16 mouse cellular contexts compared by ENCODE assay signal in the genomic region with DNA sequence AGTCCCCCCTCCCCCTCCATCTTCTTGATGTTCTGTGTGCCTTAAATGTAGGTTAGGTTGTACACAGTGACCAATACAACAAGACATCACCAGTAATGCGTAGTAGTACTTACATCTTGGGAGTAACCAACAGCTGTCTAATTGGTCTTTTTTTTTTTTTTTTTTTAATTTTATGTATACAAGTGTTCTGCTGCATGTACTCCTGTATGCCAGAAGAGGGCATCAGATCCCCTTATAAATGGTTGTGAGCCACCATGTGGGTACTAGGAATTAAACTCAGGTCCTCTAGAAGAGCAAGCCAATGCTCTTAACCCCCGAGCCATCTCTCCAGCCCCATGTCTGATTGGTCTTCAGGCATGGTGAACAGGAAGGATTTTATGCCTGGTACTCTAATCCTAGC.
"Had no signal": no experiment of that assay in that cellular context is flagged by ENCODE, and none has a peak within 500 bp of the region (broad histone marks: within the 10 kb centered on the region; RNA-seq: fewer than 3 reads in every experiment).

No protein-coding gene starts in this region.

- H3K27ac ChIP-seq: limb, embryonic 10.5 days; liver, embryonic 15.5 days; lung, embryonic 15.5 days; macrophage; midbrain, embryonic 15.5 days had no signal

- H3K9me3 ChIP-seq: limb, embryonic 10.5 days; liver, embryonic 15.5 days; lung, embryonic 15.5 days; megakaryocyte, embryonic 14.5 days; midbrain, embryonic 15.5 days had no signal

- H3K4me3 ChIP-seq: limb, embryonic 10.5 days; liver, embryonic 15.5 days; lung, embryonic 15.5 days; megakaryocyte, embryonic 14.5 days; midbrain, embryonic 15.5 days had no signal

- H3K27me3 ChIP-seq: liver, embryonic 15.5 days; lung, embryonic 15.5 days; megakaryocyte, embryonic 14.5 days; midbrain, embryonic 15.5 days had no signal

- H3K9ac ChIP-seq: liver, embryonic 15.5 days; lung, embryonic 15.5 days; midbrain, embryonic 15.5 days had no signal

- H3K4me2 ChIP-seq: liver, embryonic 11.5 days; liver, embryonic 15.5 days; lung, embryonic 15.5 days; midbrain, embryonic 11.5 days; midbrain, embryonic 15.5 days had no signal

- DNase-seq: kidney, adult 18-20 months; kidney, postnatal 25 days; layer of hippocampus, adult 9-11 months; lung, postnatal 14 days; right cerebral cortex, adult 18-20 months; right cerebral cortex, postnatal 25 days; thymus, adult 18-20 months; thymus, postnatal 14 days had no signal

- H3K4me1 ChIP-seq: limb, embryonic 10.5 days; liver, embryonic 15.5 days; lung, embryonic 15.5 days had no signal
